Mouse (Mus musculus) cortical plate, adult 2 months (tissue): Measurements from ENCODE around the gene Crip1.

Experiments used
- CTCF ChIP-seq: fragments of 200-500 bp; IDR thresholded peaks from 2 replicates; pipeline ENCODE4 v1.5.1; 2011; ENCODE audit warnings: mild to moderate bottlenecking, control low read depth, low read length; ENCODE audit not compliant: insufficient read depth; ENCODE audit errors: extremely low read depth
- POLR2A ChIP-seq: fragments of 200-500 bp; IDR thresholded peaks from 2 replicates; pipeline ENCODE4 v1.6.1; 2011; ENCODE audit warnings: mild to moderate bottlenecking, low read length, control low read depth; ENCODE audit not compliant: insufficient read depth; ENCODE audit errors: extremely low read depth

DNA sequence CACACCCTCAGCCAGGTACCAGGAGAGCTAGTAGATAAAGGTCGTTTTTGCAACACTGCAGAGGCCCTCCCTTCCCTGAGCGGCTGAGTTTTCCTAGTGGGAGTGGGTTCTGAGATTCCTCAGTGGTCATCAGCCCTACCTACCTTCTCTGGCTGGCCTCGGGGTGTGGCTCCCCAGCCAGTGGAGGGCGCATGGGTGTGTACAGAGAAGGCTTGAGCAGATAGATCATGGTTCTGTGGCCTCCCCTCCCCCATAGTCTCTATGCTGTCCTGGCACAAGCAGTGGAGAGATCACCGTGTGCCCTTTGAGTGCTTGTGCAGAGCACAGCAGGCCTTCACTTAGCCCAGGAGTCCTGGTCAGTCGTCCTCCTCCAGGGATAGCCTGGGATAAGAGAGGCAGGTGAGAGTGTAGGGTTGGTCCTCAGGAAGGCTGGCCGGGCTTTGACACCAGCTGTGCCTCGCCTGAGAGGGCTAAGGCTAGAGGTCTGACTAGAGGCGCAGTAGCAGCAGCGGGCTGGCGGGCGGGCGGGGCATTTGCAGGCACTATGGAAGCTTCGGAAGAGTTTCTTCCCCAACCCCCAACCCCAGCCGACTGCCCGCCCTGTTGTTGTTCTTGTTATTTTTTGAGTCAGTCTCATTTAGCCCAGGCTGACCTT is 2.4 kb downstream of the Crip1 start:
- no peak for TF ChIP-seq CTCF
- TF ChIP-seq POLR2A = no peak
